Comparison of ENCODE assay signal across 25 mouse cellular contexts in the genomic region with DNA sequence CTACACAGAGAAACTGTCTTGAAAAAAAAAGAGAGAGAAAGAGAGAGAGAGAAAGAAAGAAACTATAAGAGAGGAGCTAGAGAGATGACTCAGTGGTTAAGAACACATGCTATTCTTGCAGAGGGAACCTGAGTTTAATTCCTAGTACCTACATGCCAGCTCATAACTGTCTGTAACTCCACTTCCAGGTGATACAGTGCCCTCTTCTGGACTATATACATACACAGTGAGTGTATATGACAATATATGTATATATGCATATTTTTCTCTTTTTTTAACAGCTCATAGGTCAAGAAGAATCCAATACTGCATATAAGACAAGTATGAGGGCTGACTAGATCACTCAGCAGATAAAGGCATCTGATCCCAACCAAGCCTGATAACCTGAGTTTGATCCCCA. TPM values are rescaled to one million over a fixed set of nuclear protein-coding genes. Genes with fewer than 3 reads are reported as not detected.
DNase-seq lines count a peak whose midpoint lies in the region; ATAC-seq and TF ChIP-seq lines count a peak whose summit lies in the region.
"Had no signal": no experiment of that assay in that cellular context is flagged by ENCODE, and none has a peak within 500 bp of the region (broad histone marks: within the 10 kb centered on the region; RNA-seq: fewer than 3 reads in every experiment).

No protein-coding gene starts in this region.

- H3K4me3 ChIP-seq in layer of hippocampus, adult 2 months, result no peak overlapping the region
- H3K4me3 ChIP-seq in midbrain, postnatal 0 days (ENCODE audit: low read depth, low read length), result no peak overlapping the region
- H3K4me3 ChIP-seq in midbrain, embryonic 11.5 days (ENCODE audit: low read depth, low read length), result no peak overlapping the region
- H3K4me3 ChIP-seq: embryonic facial prominence, embryonic 12.5 days; heart, embryonic 15.5 days; hindbrain, embryonic 13.5 days; kidney, embryonic 15.5 days; lung, embryonic 15.5 days; midbrain, embryonic 12.5 days had no signal

- peak; percentile 43 for TF ChIP-seq CTCF in layer of hippocampus, adult 2 months (conservative IDR thresholded peaks at IDR 0.05)
- peak; percentile 32 for TF ChIP-seq CTCF in midbrain, postnatal 0 days (IDR thresholded peaks at IDR 0.05)
- peak; percentile 19 for TF ChIP-seq CTCF in Patski (IDR thresholded peaks at IDR 0.05)

- POLR2A ChIA-PET in Patski (lab: Charles Lee), result interaction anchor here (0.7 kb wide), 1 partner anchor 415 kb away, joined by 4 read pairs; no protein-coding TSS in a partner anchor

- DNase-seq in layer of hippocampus, adult 2 months (ENCODE audit: low spot score in 2 of 2), result no peak
- no peak for DNase-seq in layer of hippocampus, adult 8-10 months (ENCODE audit: low spot score in 2 of 2)
- DNase-seq in midbrain, postnatal 0 days (ENCODE audit: low spot score), result no peak
- no peak for DNase-seq in midbrain, embryonic 11.5 days (ENCODE audit: low spot score, missing footprints)
- DNase-seq in Patski (ENCODE audit: low read depth, low spot score), result no peak
- no peak for DNase-seq in adrenal gland, adult 8-10 months
- DNase-seq: adrenal gland, adult 2 months; cerebellum, adult 2 months; cerebellum, postnatal 25 days; forebrain, postnatal 0 days; gastrocnemius, postnatal 25 days; heart, postnatal 36 days; kidney, postnatal 4 days; right cerebral cortex, postnatal 14 days had no signal

- no peaks in the 10 kb centered on the region for H3K4me1 ChIP-seq in midbrain, postnatal 0 days (ENCODE audit: insufficient read depth, low read length)
- H3K4me1 ChIP-seq in midbrain, embryonic 11.5 days (ENCODE audit: control insufficient read depth, insufficient read depth, low read length), result no peaks in the 10 kb centered on the region
- H3K4me1 ChIP-seq: embryonic facial prominence, embryonic 12.5 days; heart, embryonic 15.5 days; kidney, embryonic 15.5 days; midbrain, embryonic 12.5 days had no signal

- H3K27ac ChIP-seq in layer of hippocampus, adult 2 months, result no peak overlapping the region
- H3K27ac ChIP-seq in midbrain, postnatal 0 days (ENCODE audit: low read depth, low read length), result no peak overlapping the region
- no peak overlapping the region for H3K27ac ChIP-seq in midbrain, embryonic 11.5 days (ENCODE audit: low read depth, low read length)
- H3K27ac ChIP-seq: embryonic facial prominence, embryonic 12.5 days; heart, embryonic 15.5 days; hindbrain, embryonic 13.5 days; kidney, embryonic 15.5 days; lung, embryonic 15.5 days; midbrain, embryonic 12.5 days had no signal

- in situ Hi-C loops in Patski (cut with MboI; ENCODE audit: low pct_unique_long_range_greater_than_20kb), result no loop called here

- H3K27me3 ChIP-seq in midbrain, postnatal 0 days (ENCODE audit: insufficient read depth, low read length), result no peaks in the 10 kb centered on the region
- H3K27me3 ChIP-seq in midbrain, embryonic 11.5 days (ENCODE audit: control insufficient read depth, insufficient read depth, low read length), result no peaks in the 10 kb centered on the region
- H3K27me3 ChIP-seq in Patski, result no peaks in the 10 kb centered on the region
- H3K27me3 ChIP-seq: embryonic facial prominence, embryonic 12.5 days; heart, embryonic 15.5 days; hindbrain, embryonic 13.5 days; kidney, embryonic 15.5 days; lung, embryonic 15.5 days; midbrain, embryonic 12.5 days had no signal

- no peaks in the 10 kb centered on the region for H3K9me3 ChIP-seq in midbrain, postnatal 0 days (ENCODE audit: low read length)
- no peaks in the 10 kb centered on the region for H3K9me3 ChIP-seq in midbrain, embryonic 11.5 days (ENCODE audit: control insufficient read depth, low read length)
- H3K9me3 ChIP-seq: embryonic facial prominence, embryonic 12.5 days; heart, embryonic 15.5 days; hindbrain, embryonic 13.5 days; kidney, embryonic 15.5 days; lung, embryonic 15.5 days; midbrain, embryonic 12.5 days had no signal

- CTCF ChIA-PET in Patski (lab: Charles Lee), result interaction anchor here (1.6 kb wide), 1 partner anchor 98 kb away, joined by 11 read pairs; no protein-coding TSS in a partner anchor

- no peak overlapping the region for H3K9ac ChIP-seq in midbrain, postnatal 0 days (replicated peaks; ENCODE audit: low read length, poor library complexity, severe bottlenecking)
- H3K9ac ChIP-seq in midbrain, embryonic 11.5 days (ENCODE audit: low read length), result no peak overlapping the region
- H3K9ac ChIP-seq: embryonic facial prominence, embryonic 12.5 days; forebrain, postnatal 0 days; heart, embryonic 15.5 days; hindbrain, embryonic 13.5 days; kidney, embryonic 15.5 days; lung, embryonic 15.5 days; midbrain, embryonic 12.5 days had no signal

- peaks cover 50% of the 10 kb centered on the region for H3K36me3 ChIP-seq in midbrain, postnatal 0 days (ENCODE audit: insufficient read depth, low read length)
- H3K36me3 ChIP-seq in midbrain, embryonic 11.5 days (ENCODE audit: control insufficient read depth, insufficient read depth, low read length), result peaks cover 16% of the 10 kb centered on the region; the same call in 1 of the 2 replicates

- H3K4me2 ChIP-seq in midbrain, postnatal 0 days (ENCODE audit: low read depth, low read length, poor library complexity, severe bottlenecking), result no peak overlapping the region
- no peak overlapping the region for H3K4me2 ChIP-seq in midbrain, embryonic 11.5 days
- H3K4me2 ChIP-seq: embryonic facial prominence, embryonic 12.5 days; heart, embryonic 15.5 days; hindbrain, embryonic 13.5 days; kidney, embryonic 15.5 days; liver, embryonic 11.5 days; lung, embryonic 15.5 days; midbrain, embryonic 12.5 days had no signal

- ATAC-seq in midbrain, postnatal 0 days (ENCODE audit: low FRiP score), result no peak
- ATAC-seq in midbrain, embryonic 11.5 days (ENCODE audit: low FRiP score), result no peak
- no peak for ATAC-seq in Patski
- ATAC-seq in inflammation-experienced regulatory T-cells, adult 6 months, result no peak
- ATAC-seq: CD4-positive, CD25-positive, alpha-beta regulatory T cell, adult 4 months; forebrain, postnatal 0 days; intestine, embryonic 16.5 days had no signal

RNA-seq across cellular contexts. Expression of gene Acp2, which starts 10.6 kb away (rescaled TPM):
- 10 to 100 TPM; 50.5 to 57.5 TPM for total RNA-seq in layer of hippocampus, adult 2 months (2021)
- total RNA-seq in layer of hippocampus, adult 8-10 months (2022), result 10 to 100 TPM; 54.9 to 64.9 (median 59.8) TPM
- 44.7 and 45.2 TPM in 2 replicates for total RNA-seq in midbrain, postnatal 0 days (2014; rRNA removed)
- 35.1 and 36.4 TPM in 2 replicates for polyA plus RNA-seq in midbrain, postnatal 0 days (2015; fragmentation: Nextera tagmentation; extraction: Ambion mirVana)
- 34.6 and 38.8 TPM in 2 replicates for polyA plus RNA-seq in midbrain, embryonic 11.5 days (2014; fragmentation: Nextera tagmentation; extraction: Ambion mirVana)
- 45.2 TPM for polyA plus RNA-seq in Patski (2021)
- total RNA-seq in adrenal gland, adult 8-10 months (2022), result 10 to 100 TPM; 44.7 to 74.7 (median 57.5) TPM
- polyA plus RNA-seq in inflammation-experienced regulatory T-cells, adult 6 months (2017; shearing (Covaris generic)), result 10 to 100 TPM; 13.3 to 18.2 (median 15.0) TPM

RNA-seq across cellular contexts. Expression of gene Nr1h3, which starts 10.7 kb away (rescaled TPM):
- total RNA-seq in layer of hippocampus, adult 2 months (2021), result 1 to 10 TPM; 4.5 to 5.9 TPM
- total RNA-seq in layer of hippocampus, adult 8-10 months (2022), result 1 to 10 TPM; 3.7 to 5.8 (median 4.3) TPM
- total RNA-seq in midbrain, postnatal 0 days (2014; rRNA removed), result 0.82 and 3.8 TPM in 2 replicates
- polyA plus RNA-seq in midbrain, postnatal 0 days (2015; fragmentation: Nextera tagmentation; extraction: Ambion mirVana), result 0.70 and 1.9 TPM in 2 replicates
- 1.7 and 1.9 TPM in 2 replicates for polyA plus RNA-seq in midbrain, embryonic 11.5 days (2014; fragmentation: Nextera tagmentation; extraction: Ambion mirVana)
- 0.36 TPM for polyA plus RNA-seq in Patski (2021)
- 10 to 100 TPM; 21.1 to 32.1 (median 25.4) TPM for total RNA-seq in adrenal gland, adult 8-10 months (2022)
- polyA plus RNA-seq in inflammation-experienced regulatory T-cells, adult 6 months (2017; shearing (Covaris generic)), result 1 to 10 TPM in 2 of 3 experiments, under 1 TPM in 1; 0.33 to 2.8 (median 1.4) TPM

RNA-seq across cellular contexts. Expression of gene Ddb2, which starts 23.5 kb away (rescaled TPM):
- 10 to 100 TPM; 12.9 to 13.1 TPM for total RNA-seq in layer of hippocampus, adult 2 months (2021)
- 10 to 100 TPM; 11.2 to 12.4 (median 11.9) TPM for total RNA-seq in layer of hippocampus, adult 8-10 months (2022)
- total RNA-seq in midbrain, postnatal 0 days (2014; rRNA removed), result 7.9 and 11.5 TPM in 2 replicates
- 13.4 and 14.2 TPM in 2 replicates for polyA plus RNA-seq in midbrain, postnatal 0 days (2015; fragmentation: Nextera tagmentation; extraction: Ambion mirVana)
- 7.9 and 8.2 TPM in 2 replicates for polyA plus RNA-seq in midbrain, embryonic 11.5 days (2014; fragmentation: Nextera tagmentation; extraction: Ambion mirVana)
- 16.1 TPM for polyA plus RNA-seq in Patski (2021)
- 10 to 100 TPM in 3 of 4 experiments, 1 to 10 TPM in 1; 8.4 to 22.9 (median 17.1) TPM for total RNA-seq in adrenal gland, adult 8-10 months (2022)
- 10 to 100 TPM; 56.2 to 82.8 (median 75.2) TPM for polyA plus RNA-seq in inflammation-experienced regulatory T-cells, adult 6 months (2017; shearing (Covaris generic))

RNA-seq across cellular contexts. Expression of gene Madd, which starts 29.7 kb away (rescaled TPM):
- 100 to 1,000 TPM; 250 to 258 TPM for total RNA-seq in layer of hippocampus, adult 2 months (2021)
- total RNA-seq in layer of hippocampus, adult 8-10 months (2022), result 100 to 1,000 TPM; 202 to 259 (median 228) TPM
- total RNA-seq in midbrain, postnatal 0 days (2014; rRNA removed), result 74.8 and 87.1 TPM in 2 replicates
- polyA plus RNA-seq in midbrain, postnatal 0 days (2015; fragmentation: Nextera tagmentation; extraction: Ambion mirVana), result 36.9 and 39.8 TPM in 2 replicates
- 16.9 and 17.3 TPM in 2 replicates for polyA plus RNA-seq in midbrain, embryonic 11.5 days (2014; fragmentation: Nextera tagmentation; extraction: Ambion mirVana)
- 12.8 TPM for polyA plus RNA-seq in Patski (2021)
- 10 to 100 TPM; 25.2 to 44.7 (median 32.4) TPM for total RNA-seq in adrenal gland, adult 8-10 months (2022)
- polyA plus RNA-seq in inflammation-experienced regulatory T-cells, adult 6 months (2017; shearing (Covaris generic)), result 10 to 100 TPM; 58.0 to 78.6 (median 69.2) TPM

RNA-seq across cellular contexts. Expression of gene Pacsin3, which starts 42.4 kb away (rescaled TPM):
- 10 to 100 TPM; 25.6 to 27.6 TPM for total RNA-seq in layer of hippocampus, adult 2 months (2021)
- total RNA-seq in layer of hippocampus, adult 8-10 months (2022), result 10 to 100 TPM; 27.1 to 34.4 (median 31.0) TPM
- 17.5 and 22.6 TPM in 2 replicates for total RNA-seq in midbrain, postnatal 0 days (2014; rRNA removed)
- polyA plus RNA-seq in midbrain, postnatal 0 days (2015; fragmentation: Nextera tagmentation; extraction: Ambion mirVana), result 17.7 and 18.7 TPM in 2 replicates
- polyA plus RNA-seq in midbrain, embryonic 11.5 days (2014; fragmentation: Nextera tagmentation; extraction: Ambion mirVana), result 20.9 and 24.3 TPM in 2 replicates
- 80.6 TPM for polyA plus RNA-seq in Patski (2021)
- total RNA-seq in adrenal gland, adult 8-10 months (2022), result 100 to 1,000 TPM in 2 of 4 experiments, 10 to 100 TPM in 2; 68.6 to 220 (median 125) TPM
- polyA plus RNA-seq in inflammation-experienced regulatory T-cells, adult 6 months (2017; shearing (Covaris generic)), result under 1 TPM in 1 of 3 experiments, not detected in 2; 0.98 TPM
- total RNA-seq: monocyte, adult 5-6 weeks had no signal
